Mouse (Mus musculus): ENCODE data around the gene Vrk1.

GRCm38 (mm10) chr12:106034267-106034666 is 24.2 kb downstream of the Vrk1 start:
- TF ChIP-seq USF1 (IDR thresholded peaks at IDR 0.05; ENCODE audit: low read depth) (no peak), POLR2A (IDR thresholded peaks at IDR 0.05; ENCODE audit: insufficient read length, low read depth) (no peak), MAX (IDR thresholded peaks at IDR 0.05; ENCODE audit: low read depth) (no peak), E2F4 (IDR thresholded peaks at IDR 0.05; ENCODE audit: insufficient read depth) (no peak), MYOD1 (IDR thresholded peaks at IDR 0.05; ENCODE audit: control insufficient read depth in 1 of 3, insufficient read length in 2 of 3, low read depth in 2 of 3) (no peak), TCF12 (IDR thresholded peaks at IDR 0.05; ENCODE audit: insufficient read depth, poor library complexity, severe bottlenecking) (no peak), CEBPB (IDR thresholded peaks at IDR 0.05; ENCODE audit: insufficient read depth, poor library complexity, severe bottlenecking) (no peak)
